Mouse (Mus musculus) midbrain, embryonic 16.5 days (tissue): ENCODE data around the gene Zc3h7b. TPM values are rescaled to one million over a fixed set of nuclear protein-coding genes. Genes with fewer than 3 reads are reported as not detected.

Experiments used
- ATAC-seq: fragments of 200-750 bp; cut with Nextera tagmentation; 2 replicates; pipeline ENCODE4 v1.8.0; 2017; ENCODE audit warnings: moderate TSS enrichment
- H3K27ac ChIP-seq: fragments of 300-500 bp; sonication (generic); 2 replicates; pipeline ENCODE4 v1.5.1; 2014; ENCODE audit warnings: mild to moderate bottlenecking, low read length, mixed read lengths
- H3K27me3 ChIP-seq: fragments of 300-500 bp; sonication (generic); 2 replicates; pipeline ENCODE4 v1.6.1; 2014; ENCODE audit warnings: low read depth, low read length, mixed read lengths; ENCODE audit not compliant: control insufficient read depth, insufficient read depth
- H3K36me3 ChIP-seq: fragments of 300-500 bp; sonication (generic); 2 replicates; pipeline ENCODE4 v1.6.1; 2014; ENCODE audit warnings: mild to moderate bottlenecking, low read length, moderate library complexity, mixed read lengths; ENCODE audit not compliant: control insufficient read depth, insufficient read depth
- H3K4me1 ChIP-seq: fragments of 300-500 bp; sonication (generic); 2 replicates; pipeline ENCODE4 v1.6.1; 2014; ENCODE audit warnings: mild to moderate bottlenecking, low read length, mixed read lengths; ENCODE audit not compliant: control insufficient read depth, insufficient read depth
- H3K4me2 ChIP-seq: fragments of 300-500 bp; sonication (generic); 2 replicates; pipeline ENCODE4 v1.6.1; 2014; ENCODE audit warnings: mild to moderate bottlenecking, low read length, mixed read lengths
- H3K4me3 ChIP-seq: fragments of 300-500 bp; sonication (generic); 2 replicates; pipeline ENCODE4 v1.5.1; 2014; ENCODE audit warnings: low read depth, mild to moderate bottlenecking, low read length, moderate library complexity, mixed read lengths
- H3K9ac ChIP-seq: fragments of 300-500 bp; sonication (generic); 2 replicates; pipeline ENCODE4 v1.6.1; 2014; ENCODE audit warnings: low read depth, low read length, mixed read lengths
- H3K9me3 ChIP-seq: fragments of 300-500 bp; sonication (generic); replicated peaks from 2 replicates; pipeline ENCODE4 v1.6.1; 2014; ENCODE audit warnings: mild to moderate bottlenecking, low read length, mixed read lengths; ENCODE audit not compliant: control insufficient read depth, poor library complexity, severe bottlenecking
- WGBS: fragments of 180-500 bp; shearing (Covaris S2); extraction: QIAGEN DNeasy Blood & Tissue Kit; methylation state at CpG from one replicate; pipeline ENCODE4 v1.1.7; 2014; 5-methylcytosine and 5-hydroxymethylcytosine counted together
- polyA plus RNA-seq: library from polyadenylated mRNA; unstranded; fragments of >200 nt; fragmentation: Nextera tagmentation; extraction: Ambion mirVana; gene quantifications from 2 replicates; pipeline ENCODE4 v1.2.1, GENCODE M21; 2015

Gene Zc3h7b
- polyA plus RNA-seq, 1 experiment from 2014 or later = 54.2 TPM

DNA sequence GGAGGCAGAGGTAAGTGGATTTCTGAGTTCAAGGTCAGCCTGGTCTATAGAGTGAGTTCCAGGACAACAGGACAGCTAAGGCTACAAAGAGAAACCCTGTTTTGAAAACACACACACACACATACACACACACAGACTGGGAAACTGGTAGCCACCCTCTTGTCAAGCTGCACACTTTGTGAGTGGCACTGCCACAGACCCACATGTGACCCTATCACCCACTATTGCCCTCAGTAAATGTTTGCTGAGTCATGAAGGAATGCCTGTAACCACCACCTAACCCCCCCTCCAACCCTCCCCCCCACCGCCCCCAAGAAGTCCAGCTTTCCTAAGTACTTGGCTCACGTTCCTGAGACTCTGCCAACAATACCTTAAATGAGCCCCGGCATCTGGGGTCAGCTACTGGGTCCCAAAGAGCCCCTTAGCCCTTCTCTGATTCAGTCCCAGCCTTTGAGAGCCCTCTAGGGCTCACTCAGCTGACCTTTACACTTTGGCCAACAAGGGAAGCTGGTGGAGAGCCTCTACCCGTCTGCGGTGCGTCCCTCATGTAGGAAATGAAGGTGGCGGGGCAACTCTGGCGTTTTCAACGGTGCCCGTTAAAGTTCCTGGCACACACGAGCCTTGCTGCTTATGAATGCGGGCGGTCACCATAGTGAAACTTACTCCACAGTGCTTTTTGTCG, 93.8 kb downstream of the Zc3h7b start:
- no peak for ATAC-seq
- Histone ChIP-seq H3K27me3 (no peaks in the 10 kb centered on the region), H3K4me3 (no peak overlapping the region), H3K36me3 (no peaks in the 10 kb centered on the region), H3K4me2 (no peak overlapping the region), H3K9ac (no peak overlapping the region), H3K4me1 (no peaks in the 10 kb centered on the region), H3K27ac (no peak overlapping the region), H3K9me3 (no peaks in the 10 kb centered on the region)
- 58% methylated on average over 14 of the region's 14 CpGs for WGBS

DNA sequence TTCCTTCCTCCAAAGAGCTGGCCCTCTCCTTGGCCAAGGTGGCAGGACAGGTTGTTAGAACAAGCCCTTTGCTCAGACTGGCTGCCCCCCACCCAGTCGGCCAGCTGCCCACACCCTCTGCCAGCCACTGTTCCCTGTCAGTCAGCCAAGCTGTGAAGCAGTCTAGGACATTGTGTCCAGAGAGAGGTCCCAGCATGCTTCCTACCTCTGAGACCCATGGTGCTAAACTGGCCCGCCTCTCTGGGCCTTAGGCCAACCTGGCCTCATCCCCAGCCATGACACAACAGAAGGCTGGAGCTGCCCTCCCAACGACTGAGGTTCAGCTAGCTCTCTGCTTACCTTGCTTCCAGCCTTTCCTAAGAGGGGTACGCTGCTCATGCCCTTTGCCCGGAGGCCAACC, 94.8 kb downstream of the Zc3h7b start:
- no peak overlapping the region for H3K27ac ChIP-seq
- no peak overlapping the region for H3K9ac ChIP-seq
- H3K9me3 ChIP-seq = no peaks in the 10 kb centered on the region
- no peak overlapping the region for H3K4me2 ChIP-seq
- H3K27me3 ChIP-seq = no peaks in the 10 kb centered on the region
- H3K4me1 ChIP-seq = no peaks in the 10 kb centered on the region
- WGBS = 66% methylated on average over 5 of the region's 5 CpGs
- ATAC-seq = peak; percentile 56; the same call in 1 of the 2 replicates
- no peaks in the 10 kb centered on the region for H3K36me3 ChIP-seq
- H3K4me3 ChIP-seq = no peak overlapping the region

DNA sequence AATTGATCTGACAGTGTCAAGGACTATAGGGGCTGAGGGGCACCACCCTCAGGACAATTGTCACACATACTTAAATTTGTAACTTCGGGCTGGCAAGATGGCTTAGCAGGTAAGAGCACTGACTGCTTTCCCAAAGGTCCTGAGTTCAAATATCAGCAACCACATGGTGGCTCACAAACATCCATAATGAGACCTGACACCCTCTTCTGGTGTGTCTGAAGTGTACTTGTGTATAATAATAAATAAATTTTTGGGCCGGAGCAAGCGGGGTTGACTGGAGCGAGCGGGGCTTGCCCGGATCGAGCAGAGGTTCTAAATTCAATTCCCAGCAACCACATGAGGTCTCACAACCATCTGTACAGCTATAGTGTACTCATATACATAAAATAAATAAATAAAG, 95.4 kb downstream of the Zc3h7b start:
- Histone ChIP-seq H3K36me3 (no peaks in the 10 kb centered on the region), H3K27me3 (no peaks in the 10 kb centered on the region), H3K4me2 (no peak overlapping the region), H3K9ac (no peak overlapping the region), H3K4me1 (no peaks in the 10 kb centered on the region), H3K9me3 (no peaks in the 10 kb centered on the region), H3K27ac (no peak overlapping the region), H3K4me3 (no peak overlapping the region)
- WGBS = 93% methylated on average over 7 of the region's 7 CpGs
- ATAC-seq = no peak

DNA sequence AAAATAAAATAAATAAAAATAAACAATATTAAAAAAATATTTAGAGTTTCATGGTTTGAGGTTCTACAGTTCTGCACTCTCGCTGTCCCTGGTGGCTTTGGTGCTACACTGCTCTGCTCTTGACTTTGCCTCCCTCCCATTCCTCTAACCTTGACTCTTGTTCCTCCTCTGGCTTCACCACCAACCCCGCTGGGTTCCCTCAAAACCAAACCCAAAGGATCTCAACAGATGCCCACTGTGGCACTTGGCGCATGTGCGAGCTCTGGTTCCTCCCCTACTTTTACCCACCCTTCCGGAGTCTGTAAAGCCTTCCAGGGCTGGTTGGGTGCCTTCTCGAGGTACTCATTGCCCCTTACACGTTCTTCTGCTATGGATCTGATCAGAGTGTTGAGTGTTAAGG, 97.4 kb downstream of the Zc3h7b start:
- Histone ChIP-seq H3K27ac (no peak overlapping the region), H3K9ac (no peak overlapping the region), H3K4me1 (no peaks in the 10 kb centered on the region), H3K9me3 (no peaks in the 10 kb centered on the region), H3K4me3 (no peak overlapping the region), H3K4me2 (no peak overlapping the region), H3K27me3 (no peaks in the 10 kb centered on the region), H3K36me3 (no peaks in the 10 kb centered on the region)
- no peak for ATAC-seq
- WGBS = 91% methylated on average over 7 of the region's 7 CpGs

DNA sequence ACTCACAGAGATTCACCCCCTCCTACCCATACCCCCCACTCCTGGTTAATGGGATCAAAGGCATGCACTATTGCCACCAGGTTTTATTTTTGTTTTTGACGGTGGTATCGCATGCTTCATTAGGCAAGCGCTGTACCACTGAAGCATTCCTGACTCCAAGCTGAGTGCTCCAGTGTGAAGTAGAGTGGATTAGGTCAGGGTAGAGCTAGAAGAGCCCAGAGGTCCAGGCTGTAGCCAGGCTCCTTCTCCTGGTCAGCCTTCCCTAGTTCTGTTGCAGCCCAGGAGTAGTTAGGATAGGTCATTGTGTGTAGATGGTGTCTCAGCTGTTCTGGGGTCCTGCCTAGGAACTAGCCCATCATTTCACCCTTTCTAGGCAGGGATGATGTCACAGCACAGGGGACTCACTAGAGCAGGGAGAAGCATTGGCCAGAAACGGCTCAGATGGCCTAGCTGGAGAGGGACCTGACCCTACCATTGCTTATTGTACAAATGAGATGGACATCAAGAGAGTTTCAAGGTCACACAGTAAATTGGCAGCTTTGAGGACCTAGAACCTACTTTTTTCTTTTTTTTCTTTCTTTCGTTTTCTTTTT, 100.3 kb downstream of the Zc3h7b start:
- peaks cover 2% of the 10 kb centered on the region; the same call in 1 of the 2 replicates for H3K36me3 ChIP-seq
- no peak overlapping the region for H3K4me3 ChIP-seq
- no peak for ATAC-seq
- no peaks in the 10 kb centered on the region for H3K9me3 ChIP-seq
- H3K27me3 ChIP-seq = no peaks in the 10 kb centered on the region
- H3K9ac ChIP-seq = no peak overlapping the region
- WGBS = 77% methylated on average over 5 of the region's 5 CpGs
- H3K4me1 ChIP-seq = no peaks in the 10 kb centered on the region
- H3K27ac ChIP-seq = no peak overlapping the region
- no peak overlapping the region for H3K4me2 ChIP-seq

DNA sequence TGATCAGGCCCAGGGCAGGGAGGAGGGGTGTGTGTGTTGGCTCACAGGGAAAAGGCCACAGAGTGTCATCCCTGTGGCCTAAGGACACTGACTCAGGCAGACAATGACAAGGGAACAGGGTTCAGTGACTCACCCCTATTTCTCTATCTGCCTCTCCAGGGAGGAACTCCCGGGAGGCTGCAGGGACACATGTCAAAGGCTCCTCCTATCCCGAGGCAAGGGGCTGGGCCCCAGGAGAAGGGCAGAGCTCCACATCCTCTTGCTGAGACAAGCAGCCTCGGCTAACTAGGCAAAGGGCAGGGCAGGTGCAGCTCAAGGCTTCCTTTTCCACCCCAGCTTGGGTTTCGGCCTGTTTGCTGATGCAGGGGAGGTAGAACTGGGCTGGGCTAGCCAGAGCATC, 100.9 kb downstream of the Zc3h7b start:
- Histone ChIP-seq H3K9ac (no peak overlapping the region), H3K36me3 (peaks cover 8% of the 10 kb centered on the region), H3K9me3 (no peaks in the 10 kb centered on the region), H3K27me3 (no peaks in the 10 kb centered on the region), H3K4me3 (no peak overlapping the region), H3K27ac (no peak overlapping the region), H3K4me2 (no peak overlapping the region), H3K4me1 (no peaks in the 10 kb centered on the region)
- ATAC-seq = no peak
- WGBS = 41% methylated on average over 4 of the region's 4 CpGs

Other genes with a start within 250 kb of the Zc3h7b start
- gene Ep300, start 159.7 kb upstream of the Zc3h7b start, polyA plus RNA-seq = 18.9 and 21.2 TPM in 2 replicates
- gene L3mbtl2, start 81.2 kb upstream of the Zc3h7b start, polyA plus RNA-seq = 31.9 and 32.8 TPM in 2 replicates
- gene Chadl, start 47.8 kb upstream of the Zc3h7b start, polyA plus RNA-seq = 41.4 and 42.5 TPM in 2 replicates
- gene Rangap1, start 473 bp downstream of the Zc3h7b start, polyA plus RNA-seq = 157 and 161 TPM in 2 replicates
- 22.7 and 22.8 TPM in 2 replicates for gene Tef, start 57.4 kb downstream of the Zc3h7b start, polyA plus RNA-seq
- 15.6 and 17.1 TPM in 2 replicates for gene Tob2, start 113.7 kb downstream of the Zc3h7b start, polyA plus RNA-seq
- 107 and 117 TPM in 2 replicates for gene Phf5a, start 126.9 kb downstream of the Zc3h7b start, polyA plus RNA-seq
- gene Aco2, start 127.3 kb downstream of the Zc3h7b start, polyA plus RNA-seq = 252 and 272 TPM in 2 replicates
- gene Polr3h, start 181.2 kb downstream of the Zc3h7b start, polyA plus RNA-seq = 74.3 and 77.2 TPM in 2 replicates
- gene Csdc2, start 191.7 kb downstream of the Zc3h7b start, polyA plus RNA-seq = 241 and 293 TPM in 2 replicates
- gene Pmm1, start 215.9 kb downstream of the Zc3h7b start, polyA plus RNA-seq = 81.4 and 107 TPM in 2 replicates
- gene 1700029P11Rik, start 235.5 kb downstream of the Zc3h7b start, polyA plus RNA-seq = not detected in 2 replicates
- 36.5 and 37.3 TPM in 2 replicates for gene Xrcc6, start 242.8 kb downstream of the Zc3h7b start, polyA plus RNA-seq